Mouse (Mus musculus): ENCODE data around the gene Txndc5.
A peak's percentile ranks its signal among the peaks of the same experiment; 100 is the strongest.

Gene Txndc5

DNA sequence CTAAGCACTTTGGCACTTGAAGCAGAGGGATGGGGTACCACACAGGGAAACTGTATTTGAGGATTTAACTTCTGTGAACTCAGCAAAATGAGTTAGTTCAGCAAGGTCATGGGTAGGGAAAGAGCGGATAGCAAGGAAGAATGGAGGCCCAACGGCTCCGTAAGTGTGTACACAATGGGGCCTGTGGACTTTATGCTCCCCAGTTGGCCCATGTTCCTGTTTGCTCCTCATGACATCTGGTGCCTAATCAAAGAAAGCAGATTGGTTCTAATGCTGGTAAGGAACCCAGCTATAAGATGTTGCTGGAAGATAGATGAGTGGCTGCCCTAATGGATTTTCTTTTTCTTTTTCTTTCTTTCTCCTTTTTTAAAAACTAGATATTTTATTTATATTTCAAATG is 3.4 kb downstream of the Txndc5 start:
- no peak for DNase-seq

GRCm38 (mm10) chr13:38523231-38523630 is 5.4 kb downstream of the Txndc5 start:
- DNase-seq: no peak

DNA sequence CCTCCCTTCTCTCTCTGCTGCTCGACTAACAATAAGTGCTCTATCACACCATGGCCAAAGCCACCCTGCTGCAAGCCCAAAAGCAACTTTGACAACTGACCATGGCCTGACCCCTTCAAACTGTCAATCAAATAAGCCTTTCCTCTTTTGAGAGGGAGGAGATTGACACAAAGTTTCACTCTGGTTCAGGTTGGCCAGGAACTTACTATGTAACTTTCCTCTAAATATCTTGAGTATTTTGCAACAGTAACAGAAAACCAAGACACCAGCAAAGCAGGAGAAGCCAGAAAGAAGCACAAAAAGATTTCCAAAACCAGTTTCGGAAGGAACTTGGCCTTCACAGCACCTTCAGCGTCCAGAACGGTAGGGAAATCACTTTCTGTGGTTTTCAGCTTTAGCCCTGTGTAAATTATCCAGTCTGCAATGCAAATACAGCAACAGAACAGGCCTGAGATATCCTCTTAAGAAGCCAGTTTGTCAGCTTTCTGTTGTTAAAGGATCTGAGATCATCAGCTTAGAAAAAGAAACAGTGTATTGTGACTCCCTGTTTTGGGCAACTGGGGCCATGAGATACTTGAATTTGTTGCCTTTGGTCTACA is 6.5 kb downstream of the Txndc5 start:
- no peak for DNase-seq

DNA sequence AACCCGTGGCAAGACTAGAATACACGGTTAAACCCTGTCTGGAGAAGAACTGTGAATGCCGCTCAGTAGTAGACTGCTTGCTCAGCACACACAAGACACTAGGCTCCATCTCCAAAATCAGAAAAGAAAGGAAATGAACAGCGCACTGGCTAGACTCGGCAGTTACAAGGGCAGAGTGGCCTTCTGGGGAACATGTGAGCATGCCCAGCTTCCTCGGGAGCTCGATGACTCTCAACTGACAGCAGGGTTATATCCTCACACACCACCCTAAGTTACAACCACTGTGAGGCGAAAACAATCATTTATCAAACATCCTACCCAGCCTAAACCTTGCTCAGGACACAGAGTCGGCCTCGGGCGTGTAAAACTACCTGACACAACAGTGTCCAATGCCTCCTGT is 8.3 kb downstream of the Txndc5 start:
- no peak for DNase-seq

- DNase-seq: no peak
Observed at GRCm38 (mm10) chr13:38516582-38516981, 12.0 kb downstream of the Txndc5 start.

GRCm38 (mm10) chr13:38515845-38516244 is 12.8 kb downstream of the Txndc5 start:
- DNase-seq: no peak

DNA sequence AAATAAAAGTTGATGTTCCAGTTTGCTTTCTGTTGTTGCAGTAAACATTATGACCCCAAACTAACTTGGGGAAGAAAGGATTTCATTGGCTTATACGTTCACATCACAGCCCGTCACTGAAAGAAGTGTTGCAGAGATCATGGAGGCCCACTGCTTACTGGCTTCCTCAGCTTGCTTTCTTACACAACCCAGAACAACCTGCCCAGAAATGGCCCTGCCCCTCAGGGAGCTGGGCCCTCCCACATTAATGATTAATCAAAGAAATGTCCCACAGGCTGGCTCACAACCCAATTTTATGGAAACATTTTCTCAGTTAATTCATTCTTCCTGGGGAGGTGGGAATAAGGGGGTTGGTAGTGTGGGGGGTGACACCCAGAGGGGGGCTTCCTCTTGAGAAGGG is 13.2 kb downstream of the Txndc5 start:
- DNase-seq: no peak

GRCm38 (mm10) chr13:38513921-38514320 is 14.7 kb downstream of the Txndc5 start:
- DNase-seq: no peak

- DNase-seq: no peak
Observed at GRCm38 (mm10) chr13:38511979-38512378, 16.6 kb downstream of the Txndc5 start.

DNA sequence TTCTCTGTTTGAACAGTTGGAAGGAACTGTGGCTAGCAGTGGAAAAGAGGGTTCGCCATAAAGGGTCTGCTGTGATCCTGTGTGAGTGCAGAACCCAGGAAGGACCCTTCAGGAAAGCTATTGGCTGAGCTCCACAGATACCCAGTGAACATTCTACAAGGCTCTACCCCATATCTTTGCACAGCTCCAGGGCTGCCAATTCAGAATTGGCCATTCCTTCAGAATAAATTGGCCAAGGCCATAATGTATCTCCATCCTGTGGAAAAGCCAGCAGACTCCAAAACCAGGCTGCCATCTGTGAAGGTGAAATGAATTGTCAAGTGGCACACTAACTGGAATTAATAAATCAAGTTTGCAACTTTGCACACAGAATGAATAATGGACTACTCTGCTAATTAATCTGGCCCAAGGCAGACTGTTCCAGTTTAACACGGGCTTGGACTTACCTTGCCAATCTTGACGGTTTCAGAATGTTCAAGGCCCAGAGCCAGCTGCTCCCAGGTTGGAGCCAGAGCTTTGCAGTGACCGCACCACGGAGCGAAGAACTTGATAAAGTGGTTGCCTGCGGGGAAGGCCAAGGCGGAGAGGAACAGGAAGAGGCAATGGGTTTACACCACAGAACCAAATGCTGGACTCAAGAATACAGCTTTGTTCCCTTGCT is 18.8 kb downstream of the Txndc5 start:
- no peak for DNase-seq

DNA sequence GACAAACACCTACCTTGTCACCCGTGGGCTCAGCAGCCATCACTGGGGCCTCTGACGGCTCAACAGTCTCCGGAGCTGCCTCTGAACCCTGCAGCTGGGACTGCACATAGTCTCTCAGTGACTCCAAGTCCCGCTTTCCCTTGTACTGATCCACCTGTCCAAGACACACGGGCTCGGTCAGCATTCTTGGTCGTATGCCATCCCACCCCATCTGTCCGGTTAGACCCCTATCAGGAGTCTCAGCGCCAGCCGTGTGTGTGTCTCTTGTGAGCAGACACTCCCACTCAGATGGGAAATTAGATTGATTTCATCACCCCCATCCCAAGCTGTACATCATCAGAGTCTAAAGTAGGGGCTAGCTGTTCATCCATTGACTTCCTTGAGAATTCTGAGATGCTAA is 21.7 kb downstream of the Txndc5 start:
- no peak for DNase-seq

DNA sequence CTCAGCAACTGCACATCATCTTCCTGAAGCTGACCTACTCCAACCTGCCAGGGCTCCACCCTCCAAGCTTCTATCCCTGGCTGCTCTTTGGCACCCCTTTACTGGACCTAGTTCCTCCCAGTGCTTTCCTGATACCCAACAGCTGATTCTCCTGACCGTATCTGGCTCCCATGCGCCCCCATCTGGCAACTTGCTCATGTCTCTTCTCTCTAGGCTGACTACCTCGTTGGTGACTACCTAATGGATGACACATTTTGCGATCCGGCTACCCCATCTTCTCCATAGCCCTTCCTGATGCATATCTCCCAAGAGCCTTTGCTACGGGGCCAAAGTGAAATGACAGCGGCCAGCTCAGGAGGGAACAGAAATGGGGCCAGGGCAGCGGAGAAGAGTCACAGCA is 22.3 kb downstream of the Txndc5 start:
- peak; percentile 48 for DNase-seq

DNA sequence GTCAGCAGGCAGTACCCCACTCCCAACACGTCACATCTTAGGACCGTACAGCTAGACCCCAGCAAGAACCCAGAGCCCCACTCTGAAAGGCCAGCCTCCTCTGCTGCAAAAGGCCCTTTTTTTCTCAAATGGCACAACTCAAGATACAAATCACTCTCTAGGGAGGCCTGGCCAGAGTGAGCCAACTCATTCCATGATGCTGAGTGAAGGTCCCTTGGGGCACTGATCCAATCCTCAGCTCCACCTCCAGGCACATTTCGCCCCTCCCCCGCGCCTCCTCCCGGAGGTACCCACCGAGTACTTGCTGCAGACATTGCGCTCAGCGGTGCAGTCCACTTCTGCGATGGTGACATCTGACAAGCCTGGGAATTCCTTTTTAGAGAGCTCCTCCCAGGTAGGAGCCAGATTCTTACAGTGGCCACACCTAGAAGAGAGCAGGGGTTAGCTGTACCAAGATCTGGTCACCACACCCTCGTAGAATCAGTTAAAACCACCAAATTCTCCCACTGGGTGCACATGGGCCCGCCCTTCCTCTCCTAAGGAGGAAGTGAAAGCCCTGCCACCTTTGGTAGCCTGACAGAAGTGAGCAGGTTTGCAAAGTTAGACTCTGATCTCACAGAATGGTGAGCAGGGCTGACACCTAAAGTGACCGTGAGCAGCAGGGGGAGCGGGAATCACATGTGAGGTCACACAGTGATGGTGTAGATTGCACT is 25.3 kb downstream of the Txndc5 start:
- peak; percentile 19 for DNase-seq

- no peak for DNase-seq
Observed at GRCm38 (mm10) chr13:38501314-38501713, 27.3 kb downstream of the Txndc5 start.

DNA sequence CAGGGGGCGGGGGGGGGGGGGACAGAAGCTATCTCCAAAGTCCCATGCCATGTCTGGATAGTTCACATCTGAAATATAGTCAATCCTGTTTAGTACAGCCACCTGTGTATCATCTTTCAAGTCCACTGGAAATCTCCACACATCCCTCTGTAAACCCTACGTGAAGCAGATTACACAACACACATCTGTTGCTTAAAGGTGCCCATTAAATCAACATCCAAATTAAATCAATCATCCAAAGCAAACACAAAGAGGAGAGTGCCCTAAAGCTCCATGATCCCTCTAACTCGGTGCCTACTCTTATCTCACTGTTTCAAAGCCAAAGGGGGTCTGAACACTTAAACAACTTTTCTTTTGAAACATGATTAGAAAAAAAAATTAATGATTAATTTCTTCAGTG is 31.9 kb downstream of the Txndc5 start:
- DNase-seq: no peak

DNA sequence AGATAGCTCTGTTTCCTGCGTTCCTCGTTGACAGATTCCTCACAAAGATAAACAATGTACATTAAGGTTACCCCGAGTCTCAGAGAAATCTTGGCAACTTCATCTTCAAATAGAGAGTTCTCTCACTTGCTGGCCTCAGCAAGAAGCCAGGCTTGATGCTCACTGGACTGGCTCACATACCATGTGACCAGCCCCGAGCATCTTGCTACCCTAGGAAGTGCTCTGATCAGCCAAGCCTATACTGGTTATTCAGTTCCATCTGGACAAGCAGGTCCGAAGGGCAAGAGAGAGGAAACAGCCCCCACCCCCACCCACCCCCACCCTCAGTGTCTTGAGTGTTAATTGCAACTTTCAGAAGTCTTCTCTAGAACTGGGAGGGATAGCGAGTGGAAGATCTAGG is 41.9 kb downstream of the Txndc5 start:
- no peak for DNase-seq

DNA sequence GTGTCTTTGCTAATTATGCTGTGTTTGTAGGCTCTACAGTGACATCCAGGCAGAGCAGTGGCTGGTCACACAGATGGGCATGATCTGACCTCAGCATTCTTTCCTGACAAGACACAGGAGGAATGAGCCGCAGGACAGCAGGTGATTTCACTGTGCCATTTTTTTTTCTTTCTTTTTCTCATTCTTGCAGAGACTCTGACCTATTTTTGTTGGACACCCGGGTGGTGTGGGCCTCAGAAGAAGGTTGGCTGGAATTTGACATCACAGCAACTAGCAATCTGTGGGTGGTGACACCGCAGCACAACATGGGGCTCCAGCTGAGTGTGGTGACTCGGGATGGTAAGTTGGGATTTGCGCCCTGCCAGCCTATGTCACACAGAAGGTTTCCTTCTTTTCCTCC is 43.9 kb downstream of the Txndc5 start:
- no peak for DNase-seq

DNA sequence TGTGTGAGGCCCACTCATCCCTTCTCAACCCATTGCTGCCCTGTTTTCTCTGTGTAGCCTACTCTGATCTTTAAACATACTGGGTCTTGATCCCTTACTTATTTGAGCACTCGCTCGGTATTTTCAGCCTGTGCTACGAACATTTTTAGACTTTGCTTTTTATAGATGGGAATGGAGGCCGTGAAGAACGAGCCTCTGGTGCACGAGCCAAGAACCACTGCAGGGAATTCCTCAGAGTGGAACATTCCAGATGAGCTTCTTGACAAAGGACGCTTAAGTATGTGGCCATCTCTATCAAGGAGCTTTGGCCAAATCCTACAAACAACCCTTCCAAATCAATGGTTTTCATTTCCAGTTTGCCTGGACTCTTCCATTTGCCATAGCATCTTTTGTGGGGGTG is 47.6 kb downstream of the Txndc5 start:
- DNase-seq: no peak

DNA sequence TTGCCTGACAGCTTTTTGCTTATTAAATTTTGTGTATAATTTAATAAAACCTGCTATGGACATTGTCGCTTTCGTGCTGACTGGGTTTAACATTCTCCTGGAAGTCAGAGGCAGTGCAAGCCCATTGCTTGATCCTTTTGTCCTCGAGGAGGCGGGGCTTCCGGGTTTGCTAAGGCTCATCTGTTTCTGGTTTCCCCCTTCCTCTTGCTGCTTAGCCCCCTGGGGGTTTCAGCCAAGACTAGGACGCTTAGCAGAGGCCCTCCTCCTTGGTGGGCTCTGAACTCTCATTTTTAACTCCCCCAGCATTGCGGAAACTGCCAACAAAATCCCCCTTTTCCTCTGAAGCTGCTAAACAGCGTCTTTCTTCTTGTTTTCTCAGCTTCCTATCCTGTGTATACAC is 51.7 kb downstream of the Txndc5 start:
- DNase-seq: no peak

DNA sequence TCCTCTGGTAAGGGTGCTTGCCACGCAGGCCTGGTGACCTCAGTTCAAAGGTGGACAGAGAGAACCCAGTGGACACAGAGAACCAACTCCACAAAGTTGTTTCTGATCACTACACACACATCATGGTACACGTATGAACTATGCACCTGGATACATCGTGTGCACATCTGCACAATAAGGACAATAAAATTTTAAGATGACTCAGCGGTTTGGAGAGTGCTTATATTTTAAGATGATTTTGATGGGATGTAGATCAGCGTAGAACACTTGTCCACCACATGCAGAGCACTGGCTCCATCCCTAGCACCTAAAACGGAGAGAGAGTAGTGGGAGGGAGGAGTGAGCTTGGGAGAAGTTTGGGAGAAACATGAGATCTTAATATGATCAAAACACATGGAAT is 55.1 kb downstream of the Txndc5 start:
- DNase-seq: no peak

- DNase-seq: no peak
Observed at GRCm38 (mm10) chr13:38472636-38473035, 56.0 kb downstream of the Txndc5 start.

- DNase-seq: no peak
Observed at GRCm38 (mm10) chr13:38470882-38471281, 57.7 kb downstream of the Txndc5 start.

DNA sequence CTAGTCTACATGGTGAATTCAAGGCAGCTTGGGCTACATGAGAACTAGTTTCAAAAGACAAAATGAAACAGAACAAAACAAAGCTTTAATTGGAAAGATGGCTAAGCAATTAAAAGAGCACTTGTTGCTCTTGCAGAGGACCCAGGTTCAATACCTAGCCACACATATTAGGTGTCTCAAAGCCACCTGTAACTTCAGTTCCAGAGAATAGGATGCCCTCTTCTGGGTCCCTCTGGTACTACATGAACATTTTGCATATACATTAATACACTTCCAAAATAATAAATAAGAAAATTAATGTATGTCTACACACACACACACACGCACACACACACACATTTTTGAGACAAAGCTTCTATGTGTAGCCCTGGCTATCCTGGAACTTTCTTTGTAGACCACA is 65.2 kb downstream of the Txndc5 start:
- DNase-seq: no peak

- no peak for DNase-seq
Observed at GRCm38 (mm10) chr13:38451446-38451845, 77.2 kb downstream of the Txndc5 start.
